Mouse (Mus musculus): ENCODE measurements around the gene Pnkd.

The Pnkd gene

GRCm38 (mm10) chr1:74297269-74297668 is 12.5 kb downstream of the Pnkd start:
- no peaks in the 10 kb centered on the region for H3K27me3 ChIP-seq (ENCODE audit: insufficient read depth, low read length)
- no peak overlapping the region for H3K4me3 ChIP-seq (replicated peaks; ENCODE audit: low read length)
- H3K36me3 ChIP-seq (ENCODE audit: insufficient read depth, low read length) = peaks cover 73% of the 10 kb centered on the region
- no peaks in the 10 kb centered on the region for H3K9me3 ChIP-seq (ENCODE audit: low read length)
- TF ChIP-seq POU5F1 (IDR thresholded peaks at IDR 0.05; ENCODE audit: borderline replicate concordance, low read length) = no peak
- no peak for TF ChIP-seq CTCF (conservative IDR thresholded peaks at IDR 0.05; ENCODE audit: low read length)
- H3K4me1 ChIP-seq (replicated peaks; ENCODE audit: low read depth, low read length) = peaks cover 61% of the 10 kb centered on the region

DNA sequence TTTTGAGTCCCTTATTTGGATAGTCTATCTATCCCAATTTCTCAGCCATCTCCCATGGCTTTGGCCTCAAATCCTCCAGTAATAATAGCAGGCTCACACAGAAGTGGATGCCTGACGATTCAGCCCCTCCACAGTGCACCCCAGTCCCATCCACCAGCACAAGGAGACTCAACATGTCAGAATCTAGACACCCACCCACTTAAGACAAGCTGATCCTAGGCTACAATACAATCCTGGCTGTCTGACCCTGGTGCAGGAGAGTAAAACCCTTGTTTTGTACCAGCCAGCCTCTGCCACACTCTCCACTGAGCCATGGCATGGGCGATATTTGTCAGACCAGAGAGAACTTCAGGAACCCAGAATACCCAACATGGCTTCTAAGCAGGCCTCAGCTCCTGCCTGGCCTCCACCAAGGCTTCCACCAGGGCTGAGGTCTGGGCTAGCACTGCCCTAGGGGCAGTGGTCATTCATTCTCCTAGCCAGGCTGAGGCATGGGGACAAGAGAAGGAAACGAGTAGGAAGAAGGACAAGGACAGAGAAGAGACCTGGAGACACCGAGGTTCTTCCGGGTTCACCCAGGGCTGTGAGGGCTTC is 13.5 kb downstream of the Pnkd start:
- TF ChIP-seq POU5F1 (IDR thresholded peaks at IDR 0.05; ENCODE audit: borderline replicate concordance, low read length) (no peak), CTCF (conservative IDR thresholded peaks at IDR 0.05; ENCODE audit: low read length) (no peak), NANOG (IDR thresholded peaks at IDR 0.05; ENCODE audit: borderline replicate concordance, low read length) (no peak)
- no peaks in the 10 kb centered on the region for H3K9me3 ChIP-seq (ENCODE audit: low read length)
- H3K27me3 ChIP-seq (ENCODE audit: insufficient read depth, low read length) = no peaks in the 10 kb centered on the region
- peaks cover 63% of the 10 kb centered on the region for H3K36me3 ChIP-seq (ENCODE audit: insufficient read depth, low read length)
- H3K4me3 ChIP-seq (replicated peaks; ENCODE audit: low read length) = no peak overlapping the region
- H3K4me1 ChIP-seq (replicated peaks; ENCODE audit: low read depth, low read length) = peaks cover 70% of the 10 kb centered on the region

DNA sequence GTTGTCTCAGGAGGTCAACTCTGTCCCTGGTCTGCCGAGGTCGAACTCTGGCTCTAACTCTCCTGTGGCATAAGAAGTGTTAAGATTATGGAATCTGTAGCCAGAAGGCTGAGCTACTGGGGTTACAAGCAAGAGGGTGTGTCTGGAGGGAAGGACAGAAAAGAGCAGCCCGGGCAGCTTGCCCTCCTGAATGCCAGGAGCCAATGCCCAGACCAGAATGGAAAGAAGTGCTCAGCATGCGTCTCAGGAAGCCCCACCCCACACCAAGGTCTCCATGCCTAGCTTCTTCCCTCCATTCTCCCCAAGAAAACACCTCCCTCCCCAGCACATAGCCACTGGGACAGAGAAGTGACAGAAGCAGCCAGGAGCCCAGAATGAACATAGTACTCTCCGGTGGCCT is 14.3 kb downstream of the Pnkd start:
- Histone ChIP-seq H3K27me3 (ENCODE audit: insufficient read depth, low read length) (no peaks in the 10 kb centered on the region), H3K36me3 (ENCODE audit: insufficient read depth, low read length) (peaks cover 56% of the 10 kb centered on the region), H3K4me3 (replicated peaks; ENCODE audit: low read length) (peak overlapping the region; percentile 20; the same call in 1 of the 2 replicates), H3K4me1 (replicated peaks; ENCODE audit: low read depth, low read length) (peaks cover 73% of the 10 kb centered on the region), H3K9me3 (ENCODE audit: low read length) (no peaks in the 10 kb centered on the region)
- no peak for TF ChIP-seq CTCF (conservative IDR thresholded peaks at IDR 0.05; ENCODE audit: low read length)

GRCm38 (mm10) chr1:74300347-74301110 is 15.8 kb downstream of the Pnkd start:
- TF ChIP-seq POU5F1 (IDR thresholded peaks at IDR 0.05; ENCODE audit: borderline replicate concordance, low read length) (no peak), NANOG (IDR thresholded peaks at IDR 0.05; ENCODE audit: borderline replicate concordance, low read length) (no peak), CTCF (conservative IDR thresholded peaks at IDR 0.05; ENCODE audit: low read length) (no peak)
- H3K36me3 ChIP-seq (ENCODE audit: insufficient read depth, low read length) = peaks cover 44% of the 10 kb centered on the region
- no peak overlapping the region for H3K4me3 ChIP-seq (replicated peaks; ENCODE audit: low read length)
- H3K27me3 ChIP-seq (ENCODE audit: insufficient read depth, low read length) = no peaks in the 10 kb centered on the region
- peaks cover 79% of the 10 kb centered on the region for H3K4me1 ChIP-seq (replicated peaks; ENCODE audit: low read depth, low read length)
- H3K9me3 ChIP-seq (ENCODE audit: low read length) = no peaks in the 10 kb centered on the region

DNA sequence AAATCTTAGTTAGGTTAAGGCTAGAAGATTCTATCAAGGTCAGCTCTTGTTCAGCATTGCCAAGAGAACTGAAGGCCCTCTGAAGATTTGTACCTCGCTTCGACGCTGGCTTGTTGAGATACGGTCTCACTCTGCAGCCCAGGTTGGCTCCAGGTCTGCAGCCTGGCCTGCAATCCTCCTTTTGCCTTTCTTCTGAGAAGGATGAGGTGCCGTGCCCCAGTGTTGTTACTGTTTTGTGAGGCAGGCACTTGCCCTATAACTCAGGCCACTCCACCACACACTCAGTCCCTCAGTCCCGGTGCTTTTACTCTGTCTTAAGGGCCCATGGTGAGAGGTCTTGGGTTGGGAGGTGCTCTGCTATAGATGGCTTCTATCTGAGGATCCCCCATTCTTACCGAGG is 17.5 kb downstream of the Pnkd start:
- TF ChIP-seq CTCF (conservative IDR thresholded peaks at IDR 0.05; ENCODE audit: low read length) (no peak), NANOG (IDR thresholded peaks at IDR 0.05; ENCODE audit: borderline replicate concordance, low read length) (no peak), POU5F1 (IDR thresholded peaks at IDR 0.05; ENCODE audit: borderline replicate concordance, low read length) (no peak)
- Histone ChIP-seq H3K4me3 (replicated peaks; ENCODE audit: low read length) (no peak overlapping the region), H3K36me3 (ENCODE audit: insufficient read depth, low read length) (peaks cover 28% of the 10 kb centered on the region), H3K9me3 (ENCODE audit: low read length) (no peaks in the 10 kb centered on the region), H3K4me1 (replicated peaks; ENCODE audit: low read depth, low read length) (peaks cover 79% of the 10 kb centered on the region), H3K27me3 (ENCODE audit: insufficient read depth, low read length) (no peaks in the 10 kb centered on the region)

GRCm38 (mm10) chr1:74302835-74303234 is 18.1 kb downstream of the Pnkd start:
- TF ChIP-seq NANOG (IDR thresholded peaks at IDR 0.05; ENCODE audit: borderline replicate concordance, low read length) = no peak
- no peak for TF ChIP-seq POU5F1 (IDR thresholded peaks at IDR 0.05; ENCODE audit: borderline replicate concordance, low read length)
- TF ChIP-seq CTCF (conservative IDR thresholded peaks at IDR 0.05; ENCODE audit: low read length) = no peak
- Histone ChIP-seq H3K27me3 (ENCODE audit: insufficient read depth, low read length) (no peaks in the 10 kb centered on the region), H3K4me3 (replicated peaks; ENCODE audit: low read length) (0 out of 2 replicates have a peak overlapping the region, but pooled peaks have one; percentile 5), H3K4me1 (replicated peaks; ENCODE audit: low read depth, low read length) (peaks cover 81% of the 10 kb centered on the region), H3K9me3 (ENCODE audit: low read length) (no peaks in the 10 kb centered on the region), H3K36me3 (ENCODE audit: insufficient read depth, low read length) (peaks cover 22% of the 10 kb centered on the region)

- peaks cover 82% of the 10 kb centered on the region for H3K4me1 ChIP-seq (replicated peaks; ENCODE audit: low read depth, low read length)
- peaks cover 15% of the 10 kb centered on the region for H3K36me3 ChIP-seq (ENCODE audit: insufficient read depth, low read length)
- H3K4me3 ChIP-seq (replicated peaks; ENCODE audit: low read length) = peak overlapping the region; percentile 86
- no peaks in the 10 kb centered on the region for H3K27me3 ChIP-seq (ENCODE audit: insufficient read depth, low read length)
- no peaks in the 10 kb centered on the region for H3K9me3 ChIP-seq (ENCODE audit: low read length)
- TF ChIP-seq NANOG (IDR thresholded peaks at IDR 0.05; ENCODE audit: borderline replicate concordance, low read length) = no peak
- TF ChIP-seq CTCF (conservative IDR thresholded peaks at IDR 0.05; ENCODE audit: low read length) = no peak
- TF ChIP-seq POU5F1 (IDR thresholded peaks at IDR 0.05; ENCODE audit: borderline replicate concordance, low read length) = no peak
Measured at GRCm38 (mm10) chr1:74303509-74304338, 19.0 kb downstream of the Pnkd start.

GRCm38 (mm10) chr1:74304339-74304790 is 19.6 kb downstream of the Pnkd start:
- peak overlapping the region; percentile 86 for H3K4me3 ChIP-seq (replicated peaks; ENCODE audit: low read length)
- no peak for TF ChIP-seq NANOG (IDR thresholded peaks at IDR 0.05; ENCODE audit: borderline replicate concordance, low read length)
- no peak for TF ChIP-seq CTCF (conservative IDR thresholded peaks at IDR 0.05; ENCODE audit: low read length)
- TF ChIP-seq POU5F1 (IDR thresholded peaks at IDR 0.05; ENCODE audit: borderline replicate concordance, low read length) = no peak
- H3K4me1 ChIP-seq (replicated peaks; ENCODE audit: low read depth, low read length) = peaks cover 82% of the 10 kb centered on the region
- H3K9me3 ChIP-seq (ENCODE audit: low read length) = no peaks in the 10 kb centered on the region
- H3K36me3 ChIP-seq (ENCODE audit: insufficient read depth, low read length) = peaks cover 10% of the 10 kb centered on the region
- no peaks in the 10 kb centered on the region for H3K27me3 ChIP-seq (ENCODE audit: insufficient read depth, low read length)

Measured in E14TG2a.4 (cell line).